Mouse (Mus musculus): Measurements from ENCODE around the gene Ctsl. TPM values are rescaled to one million over a fixed set of nuclear protein-coding genes. Genes with fewer than 3 reads are reported as not detected.
A peak's percentile ranks its signal among the peaks of the same experiment; 100 is the strongest.

The Ctsl gene
- polyA plus RNA-seq, 1 experiment from 2014 or later = 125 TPM

DNA sequence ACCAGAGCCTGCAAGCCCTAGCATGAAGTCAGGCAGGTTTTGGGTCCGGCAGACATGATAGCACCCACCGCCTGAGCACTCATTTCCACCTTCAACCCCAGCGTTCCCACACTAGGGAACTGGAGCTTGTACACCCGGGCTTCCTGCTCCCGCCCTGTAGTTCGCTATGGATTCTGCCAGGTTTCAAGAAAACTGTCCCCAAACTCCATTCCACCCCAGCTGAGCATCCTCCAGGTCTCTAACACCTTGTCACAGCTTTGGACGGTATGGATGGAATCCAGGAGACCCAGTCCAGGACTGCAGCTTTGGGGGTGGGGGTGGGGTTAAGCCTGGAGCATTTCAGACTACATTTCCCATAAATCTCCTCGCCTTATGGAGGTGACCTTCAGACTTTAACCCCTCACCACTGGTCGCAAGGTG, 26.6 kb downstream of the Ctsl start:
- Histone ChIP-seq H3K27ac (0 out of 2 replicates have a peak overlapping the region, but pooled peaks have one; percentile 20), H3K4me1 (replicated peaks) (no peaks in the 10 kb centered on the region; the same call in 1 of the 2 replicates), H3K27me3 (no peaks in the 10 kb centered on the region), H3K36me3 (no peaks in the 10 kb centered on the region), H3K9me3 (replicated peaks) (no peaks in the 10 kb centered on the region), H3K4me3 (replicated peaks) (peak overlapping the region; percentile 60), H3K4me2 (peak overlapping the region; percentile 75), H3K9ac (peak overlapping the region; percentile 68)
- peak; percentile 79 for ATAC-seq (ENCODE audit: low read depth)
- 2% methylated on average over 9 of the region's 9 CpGs for WGBS (ENCODE audit: insufficient replicate concordance)
- no peak for DNase-seq

DNA sequence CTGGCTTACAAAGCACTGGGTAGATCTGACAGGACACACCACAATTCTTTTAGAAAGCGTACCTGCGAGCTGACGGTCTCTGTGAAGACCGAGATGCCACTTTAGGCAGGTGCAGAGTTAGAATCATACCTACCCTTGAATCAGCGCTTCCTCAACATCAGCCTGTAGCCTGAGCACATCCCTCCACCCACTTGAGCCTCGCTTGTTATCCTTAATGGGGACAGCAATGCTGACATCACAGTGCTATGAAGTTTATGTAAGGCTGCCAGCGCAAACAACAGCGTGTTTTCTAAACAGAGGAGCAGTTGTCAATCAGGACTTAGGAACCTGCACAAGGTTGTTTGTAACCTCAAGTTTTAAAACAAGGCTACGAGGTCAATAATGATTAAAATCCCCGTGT, 27.1 kb downstream of the Ctsl start:
- Histone ChIP-seq H3K9me3 (replicated peaks) (no peaks in the 10 kb centered on the region), H3K4me2 (peak overlapping the region; percentile 75), H3K27me3 (no peaks in the 10 kb centered on the region), H3K4me1 (replicated peaks) (no peaks in the 10 kb centered on the region; the same call in 1 of the 2 replicates), H3K4me3 (replicated peaks) (peak overlapping the region; percentile 60), H3K36me3 (no peaks in the 10 kb centered on the region), H3K9ac (peak overlapping the region; percentile 68), H3K27ac (0 out of 2 replicates have a peak overlapping the region, but pooled peaks have one; percentile 20)
- no peak for DNase-seq
- ATAC-seq (ENCODE audit: low read depth) = peak; percentile 51; the same call in 1 of the 2 replicates
- 23% methylated on average over 10 of the region's 10 CpGs for WGBS (ENCODE audit: insufficient replicate concordance)

DNA sequence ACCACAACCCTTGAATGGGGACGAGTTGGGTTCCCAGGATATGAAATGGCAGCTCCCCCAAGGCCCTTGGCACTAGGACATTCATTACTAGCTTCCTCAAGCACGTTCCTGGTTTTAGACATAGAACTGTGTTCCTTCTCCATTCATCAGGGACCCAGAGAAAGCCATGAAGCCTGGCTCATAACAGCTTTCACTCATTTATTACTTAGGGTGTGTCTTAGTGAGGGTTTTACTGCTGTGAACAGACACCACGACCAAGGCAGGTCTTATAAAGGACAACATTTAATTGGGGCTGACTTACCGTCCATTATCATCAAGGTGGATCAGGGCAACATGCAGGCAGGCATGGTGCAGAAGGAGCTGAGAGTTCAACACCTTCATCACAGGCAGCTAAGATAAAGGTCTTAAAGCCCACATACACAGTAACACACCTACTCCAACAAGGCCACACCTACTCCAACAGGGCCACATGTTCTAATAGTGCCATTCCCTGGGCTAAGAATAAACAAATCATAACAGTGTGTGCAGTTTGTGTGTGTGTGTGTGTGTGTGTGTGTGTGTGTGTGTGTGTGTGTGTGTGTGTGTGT, 35.1 kb downstream of the Ctsl start:
- 46% methylated on average over 4 of the region's 4 CpGs for WGBS (ENCODE audit: insufficient replicate concordance)
- H3K9me3 ChIP-seq (replicated peaks) = no peaks in the 10 kb centered on the region
- DNase-seq (no peak), ATAC-seq (ENCODE audit: low read depth) (no peak)
- H3K27ac ChIP-seq = no peak overlapping the region
- no peaks in the 10 kb centered on the region for H3K4me1 ChIP-seq (replicated peaks)
- no peaks in the 10 kb centered on the region for H3K36me3 ChIP-seq
- H3K4me2 ChIP-seq = no peak overlapping the region
- no peak overlapping the region for H3K9ac ChIP-seq
- H3K27me3 ChIP-seq = no peaks in the 10 kb centered on the region
- H3K4me3 ChIP-seq (replicated peaks) = no peak overlapping the region

DNA sequence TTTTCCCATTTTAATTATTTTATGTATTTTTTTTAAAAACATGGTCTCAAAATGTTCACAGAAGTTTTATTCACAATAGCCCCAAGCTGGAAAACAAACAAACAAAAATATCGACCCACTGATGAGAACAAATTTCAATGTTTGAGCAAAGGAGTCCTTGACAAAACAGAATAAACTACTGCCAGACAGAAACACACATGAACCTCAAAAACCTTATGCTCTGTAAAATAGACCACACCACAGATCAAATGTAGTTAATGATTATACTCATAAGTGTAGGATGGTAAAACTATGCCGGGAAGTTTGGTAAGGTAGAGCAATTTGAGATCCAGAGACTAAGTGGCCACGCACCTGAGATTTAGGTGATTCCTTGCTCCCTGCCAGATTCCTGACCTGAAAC, 37.6 kb downstream of the Ctsl start:
- Histone ChIP-seq H3K9me3 (replicated peaks) (no peaks in the 10 kb centered on the region), H3K9ac (no peak overlapping the region), H3K4me1 (replicated peaks) (no peaks in the 10 kb centered on the region), H3K36me3 (no peaks in the 10 kb centered on the region), H3K4me3 (replicated peaks) (no peak overlapping the region), H3K27ac (no peak overlapping the region), H3K4me2 (no peak overlapping the region), H3K27me3 (no peaks in the 10 kb centered on the region)
- WGBS (ENCODE audit: insufficient replicate concordance) = 78% methylated on average over 3 of the region's 3 CpGs
- ATAC-seq (ENCODE audit: low read depth) (no peak), DNase-seq (no peak)

DNA sequence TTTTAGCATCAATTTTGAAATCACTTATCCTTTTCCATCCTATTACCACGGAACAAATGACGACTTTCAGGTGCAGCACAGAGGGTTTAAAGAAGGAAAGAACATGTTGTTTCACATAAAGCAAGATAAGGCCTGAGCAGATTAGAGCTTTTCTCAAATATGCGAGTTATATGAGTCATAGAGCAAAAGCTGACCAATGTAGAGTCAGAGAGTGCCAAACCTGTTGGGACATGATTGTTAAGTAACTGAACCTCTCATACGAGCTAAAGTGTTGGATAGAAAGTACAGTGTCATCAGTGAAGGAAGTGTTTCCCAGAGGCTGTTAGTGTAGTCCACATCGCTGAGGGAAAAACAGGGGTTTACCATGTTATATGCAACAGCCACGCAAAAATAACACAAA, 38.4 kb downstream of the Ctsl start:
- Histone ChIP-seq H3K27ac (no peak overlapping the region), H3K36me3 (no peaks in the 10 kb centered on the region), H3K9ac (no peak overlapping the region), H3K27me3 (no peaks in the 10 kb centered on the region), H3K4me3 (replicated peaks) (no peak overlapping the region), H3K4me2 (no peak overlapping the region), H3K9me3 (replicated peaks) (no peaks in the 10 kb centered on the region), H3K4me1 (replicated peaks) (no peaks in the 10 kb centered on the region)
- ATAC-seq (ENCODE audit: low read depth) (no peak), DNase-seq (no peak)
- WGBS (ENCODE audit: insufficient replicate concordance) = 57% methylated on average over 6 of the region's 6 CpGs

DNA sequence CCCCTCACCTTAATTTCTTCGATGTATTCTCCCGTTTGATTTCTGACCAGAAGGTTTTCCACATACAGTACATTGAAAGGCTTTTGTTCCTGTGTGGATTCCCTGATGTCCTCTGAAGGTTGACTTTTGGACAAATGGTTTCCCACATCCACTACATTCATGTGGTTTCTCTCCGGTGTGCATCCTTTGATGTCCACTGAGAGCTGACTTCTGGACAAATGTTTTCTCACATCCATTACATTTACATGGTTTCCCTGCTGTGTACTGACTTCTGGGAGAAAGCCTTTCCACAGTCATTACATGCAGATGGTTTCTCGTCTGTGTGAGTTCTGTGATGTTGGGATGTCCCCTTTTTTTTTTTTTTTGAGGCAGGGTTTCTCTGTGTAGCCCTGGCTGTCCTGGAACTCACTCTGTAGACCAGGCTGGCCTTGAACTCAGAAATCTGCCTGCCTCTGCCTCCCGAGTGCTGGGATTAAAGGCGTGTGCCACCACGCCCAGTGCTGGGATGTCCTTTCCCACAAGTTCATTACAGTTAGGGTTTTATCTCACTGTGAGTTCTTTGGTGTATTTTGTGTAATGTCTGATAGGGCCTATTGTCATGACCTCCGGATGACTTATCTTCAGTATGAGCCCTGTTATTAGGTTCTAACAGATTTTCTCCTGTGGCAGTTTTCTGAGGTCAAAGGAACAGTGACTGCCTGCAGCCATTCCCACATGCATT, 48.0 kb downstream of the Ctsl start:
- no peak for ATAC-seq (ENCODE audit: low read depth)
- no peak overlapping the region for H3K4me2 ChIP-seq
- DNase-seq = no peak

DNA sequence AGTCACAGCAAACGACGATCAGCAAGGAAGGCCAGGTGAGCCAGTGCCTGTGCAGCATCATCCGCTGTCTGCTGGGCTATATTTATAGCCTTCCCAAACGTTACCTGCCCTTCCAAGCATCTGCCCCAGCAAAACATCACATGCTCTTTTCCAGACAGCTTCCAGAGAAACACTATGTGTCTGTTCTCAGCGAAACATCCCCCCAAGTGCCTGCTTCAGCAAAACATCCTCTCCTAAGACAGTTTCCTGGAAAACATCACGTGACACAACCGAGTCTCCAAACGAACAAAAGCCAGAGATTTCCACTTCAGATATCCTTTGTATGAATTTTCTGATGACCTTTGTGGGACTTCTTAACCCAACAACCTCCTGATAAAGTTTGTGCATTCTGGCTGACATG, 50.4 kb downstream of the Ctsl start:
- no peak overlapping the region for H3K4me3 ChIP-seq (replicated peaks)
- no peak for ATAC-seq (ENCODE audit: low read depth)
- H3K27me3 ChIP-seq = no peaks in the 10 kb centered on the region
- no peak for DNase-seq
- WGBS (ENCODE audit: insufficient replicate concordance) = 45% methylated on average over 8 of the region's 8 CpGs
- H3K4me1 ChIP-seq (replicated peaks) = peaks cover 7% of the 10 kb centered on the region; the same call in 1 of the 2 replicates
- H3K27ac ChIP-seq = no peak overlapping the region
- H3K4me2 ChIP-seq = no peak overlapping the region
- no peaks in the 10 kb centered on the region for H3K36me3 ChIP-seq
- no peaks in the 10 kb centered on the region for H3K9me3 ChIP-seq (replicated peaks)
- no peak overlapping the region for H3K9ac ChIP-seq

More for the DNA sequence above, 48.0 kb downstream of the Ctsl start:
- peaks cover 4% of the 10 kb centered on the region; the same call in 1 of the 2 replicates for H3K4me1 ChIP-seq (replicated peaks)
- WGBS (ENCODE audit: insufficient replicate concordance) = 48% methylated on average over 8 of the region's 8 CpGs
- H3K9me3 ChIP-seq (replicated peaks) = no peaks in the 10 kb centered on the region
- no peak overlapping the region for H3K4me3 ChIP-seq (replicated peaks)
- H3K36me3 ChIP-seq = no peaks in the 10 kb centered on the region
- no peaks in the 10 kb centered on the region for H3K27me3 ChIP-seq
- H3K27ac ChIP-seq = no peak overlapping the region
- no peak overlapping the region for H3K9ac ChIP-seq

DNA sequence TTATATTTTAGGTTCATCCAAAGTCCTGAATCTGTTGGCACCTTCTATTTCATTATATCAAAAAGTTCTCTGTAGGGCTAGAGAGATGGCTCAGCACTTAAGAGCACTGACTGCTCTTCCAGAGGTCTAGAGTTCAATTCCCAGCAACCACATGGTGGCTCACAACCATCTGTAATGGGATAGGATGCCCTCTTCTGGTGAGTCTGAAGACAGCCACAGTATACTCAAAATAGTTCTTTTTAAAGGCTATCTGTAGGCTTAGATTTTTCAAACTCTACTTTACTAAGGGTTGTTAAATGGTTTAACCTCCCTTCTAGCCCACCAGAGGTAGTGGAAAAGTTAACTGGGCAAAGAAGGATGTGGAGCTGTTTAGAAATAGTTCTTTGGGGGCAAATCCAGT, 50.9 kb downstream of the Ctsl start:
- H3K27me3 ChIP-seq = no peaks in the 10 kb centered on the region
- no peaks in the 10 kb centered on the region for H3K9me3 ChIP-seq (replicated peaks)
- no peak overlapping the region for H3K4me3 ChIP-seq (replicated peaks)
- ATAC-seq (ENCODE audit: low read depth) (no peak), DNase-seq (no peak)
- H3K9ac ChIP-seq = no peak overlapping the region
- H3K4me1 ChIP-seq (replicated peaks) = peaks cover 5% of the 10 kb centered on the region; the same call in 1 of the 2 replicates
- H3K4me2 ChIP-seq = no peak overlapping the region
- H3K36me3 ChIP-seq = no peaks in the 10 kb centered on the region
- H3K27ac ChIP-seq = no peak overlapping the region

DNA sequence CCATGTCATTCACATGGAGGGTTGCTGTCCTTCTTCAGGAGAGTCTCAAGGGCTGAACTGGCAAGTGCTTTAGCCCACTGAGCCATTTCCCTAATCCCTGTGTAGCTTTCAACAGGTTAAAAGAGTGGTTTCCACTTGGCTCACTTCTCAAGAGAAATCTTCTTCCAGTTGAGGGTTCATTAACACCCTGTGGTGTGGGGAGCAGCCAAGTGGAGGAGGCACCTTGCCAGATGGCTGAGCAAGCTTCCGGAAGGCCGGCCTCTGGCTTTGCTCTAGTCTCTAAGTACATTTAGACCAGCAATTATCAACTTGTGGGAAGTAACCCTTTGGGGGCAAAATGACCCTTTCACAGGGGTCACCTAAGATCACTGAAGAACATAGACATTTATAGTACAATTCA, 52.3 kb downstream of the Ctsl start:
- Histone ChIP-seq H3K4me2 (no peak overlapping the region), H3K4me1 (replicated peaks) (peaks cover 5% of the 10 kb centered on the region), H3K27ac (no peak overlapping the region), H3K9ac (no peak overlapping the region), H3K36me3 (no peaks in the 10 kb centered on the region), H3K4me3 (replicated peaks) (no peak overlapping the region), H3K27me3 (no peaks in the 10 kb centered on the region), H3K9me3 (replicated peaks) (no peaks in the 10 kb centered on the region)
- no peak for DNase-seq
- ATAC-seq (ENCODE audit: low read depth) = no peak
- 79% methylated on average over 2 of the region's 2 CpGs for WGBS (ENCODE audit: insufficient replicate concordance)

DNA sequence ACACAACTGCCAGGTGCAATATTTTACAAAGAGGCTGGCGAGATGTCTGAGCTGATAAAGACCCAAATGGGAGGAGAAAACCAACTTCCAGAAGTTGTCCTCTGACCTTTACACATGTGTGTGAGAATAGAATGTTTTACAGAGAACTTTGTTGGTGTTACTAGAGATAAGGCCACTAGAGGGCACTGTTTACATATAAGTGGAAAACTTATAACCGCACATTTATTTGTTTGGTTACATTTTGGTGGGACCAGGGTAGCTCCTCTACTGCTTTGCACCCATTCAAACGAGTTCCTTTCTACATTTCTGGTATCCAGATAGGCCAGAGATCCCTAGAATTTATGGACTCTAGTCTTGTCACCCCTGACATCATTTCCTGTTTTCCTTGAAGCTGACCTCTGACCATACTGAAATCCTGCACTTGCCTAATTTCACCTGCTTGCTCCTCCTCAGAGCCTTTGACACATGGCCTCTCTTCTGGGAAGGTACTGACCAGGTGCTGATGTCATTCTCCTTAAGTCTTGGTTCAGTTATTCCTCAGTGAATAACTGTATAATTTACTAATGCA, 55.1 kb downstream of the Ctsl start:
- no peak overlapping the region for H3K4me3 ChIP-seq (replicated peaks)
- no peak overlapping the region for H3K4me2 ChIP-seq
- DNase-seq (peak; percentile 19), ATAC-seq (ENCODE audit: low read depth) (no peak)
- no peak overlapping the region for H3K9ac ChIP-seq
- H3K9me3 ChIP-seq (replicated peaks) = no peaks in the 10 kb centered on the region
- H3K27ac ChIP-seq = no peak overlapping the region
- WGBS (ENCODE audit: insufficient replicate concordance) = 0% methylated on average over 3 of the region's 3 CpGs
- no peaks in the 10 kb centered on the region for H3K27me3 ChIP-seq
- H3K36me3 ChIP-seq = no peaks in the 10 kb centered on the region
- H3K4me1 ChIP-seq (replicated peaks) = peaks cover 26% of the 10 kb centered on the region

DNA sequence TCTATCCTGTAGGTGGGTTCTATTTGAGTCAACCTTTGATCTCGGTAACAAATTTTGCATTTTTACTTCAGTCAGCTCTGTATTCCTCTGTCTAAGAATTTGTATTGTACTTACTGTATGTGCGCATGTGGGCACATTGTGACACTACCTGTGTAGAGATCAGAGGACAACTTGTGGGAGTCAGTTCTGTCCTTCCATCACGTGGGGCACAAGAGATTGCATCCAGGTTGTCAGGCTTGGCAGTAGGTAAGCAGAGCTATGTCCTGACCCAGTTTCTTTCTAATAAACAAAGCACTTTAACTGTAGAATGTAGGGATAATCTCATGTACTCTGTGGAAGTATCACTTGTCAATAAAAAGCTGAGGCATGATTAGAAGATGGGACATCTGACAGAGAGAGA, 56.6 kb downstream of the Ctsl start:
- WGBS (ENCODE audit: insufficient replicate concordance) = 60% methylated on average over 3 of the region's 3 CpGs
- Histone ChIP-seq H3K4me1 (replicated peaks) (peaks cover 41% of the 10 kb centered on the region), H3K9ac (no peak overlapping the region), H3K36me3 (no peaks in the 10 kb centered on the region), H3K27me3 (no peaks in the 10 kb centered on the region), H3K4me3 (replicated peaks) (no peak overlapping the region), H3K9me3 (replicated peaks) (no peaks in the 10 kb centered on the region), H3K27ac (no peak overlapping the region), H3K4me2 (no peak overlapping the region)
- DNase-seq = no peak
- ATAC-seq (ENCODE audit: low read depth) = no peak

Data from liver, embryonic 13.5 days (tissue).